Mouse (Mus musculus) forebrain, embryonic 11.5 days (tissue): Measurements from ENCODE around the gene Fbxl12. TPM values are rescaled to one million over a fixed set of nuclear protein-coding genes. Genes with fewer than 3 reads are reported as not detected.

ENCODE experiments used
- ATAC-seq: fragments of 200-750 bp; cut with Nextera tagmentation; replicated peaks from 2 replicates; pipeline ENCODE4 v1.8.0; 2017; ENCODE audit warnings: moderate TSS enrichment; ENCODE audit not compliant: low FRiP score
- DNase-seq: peaks from one replicate; pipeline ENCODE4 v3.0.0-alpha.2; 2017; ENCODE audit warnings: low spot score
- H3K27ac ChIP-seq: fragments of 300-500 bp; sonication (generic); 2 replicates; pipeline ENCODE4 v1.5.1; 2014; ENCODE audit warnings: low read depth, low read length
- H3K27me3 ChIP-seq: fragments of 300-500 bp; sonication (generic); 2 replicates; pipeline ENCODE4 v1.6.1; 2014; ENCODE audit warnings: mild to moderate bottlenecking, low read length, mixed read lengths; ENCODE audit not compliant: control insufficient read depth, insufficient read depth
- H3K36me3 ChIP-seq: fragments of 300-500 bp; sonication (generic); 2 replicates; pipeline ENCODE4 v1.6.1; 2014; ENCODE audit warnings: mild to moderate bottlenecking, low read length, moderate library complexity, mixed read lengths; ENCODE audit not compliant: control insufficient read depth, insufficient read depth
- H3K4me1 ChIP-seq: fragments of 300-500 bp; sonication (generic); replicated peaks from 2 replicates; pipeline ENCODE4 v1.6.1; 2014; ENCODE audit warnings: low read length, mixed read lengths; ENCODE audit not compliant: control insufficient read depth, insufficient read depth
- H3K4me2 ChIP-seq: fragments of 300-500 bp; sonication (generic); 2 replicates; pipeline ENCODE4 v1.6.1; 2014; ENCODE audit warnings: low read depth, mild to moderate bottlenecking, low read length, moderate library complexity, mixed read lengths; ENCODE audit not compliant: severe bottlenecking
- H3K4me3 ChIP-seq: fragments of 300-500 bp; sonication (generic); 2 replicates; pipeline ENCODE4 v1.5.1; 2014; ENCODE audit warnings: low read depth, low read length
- H3K9ac ChIP-seq: fragments of 300-500 bp; sonication (generic); 2 replicates; pipeline ENCODE4 v1.6.1; 2014; ENCODE audit warnings: low read length
- H3K9me3 ChIP-seq: fragments of 300-500 bp; sonication (generic); 2 replicates; pipeline ENCODE4 v1.6.1; 2016; ENCODE audit warnings: low read length, mixed read lengths; ENCODE audit not compliant: control insufficient read depth
- WGBS: fragments of 180-500 bp; shearing (Covaris S2); extraction: QIAGEN DNeasy Blood & Tissue Kit; methylation state at CpG from one replicate; pipeline ENCODE4 v1.1.7; 2014; 5-methylcytosine and 5-hydroxymethylcytosine counted together
- polyA plus RNA-seq: library from polyadenylated mRNA; unstranded; fragments of >200 nt; fragmentation: Nextera tagmentation; extraction: Ambion mirVana; gene quantifications from 2 replicates; pipeline ENCODE4 v1.2.1, GENCODE M21; 2014

Fbxl12 gene
- polyA plus RNA-seq, 1 experiment from 2014 or later, result 13.1 TPM

GRCm38 (mm10) chr9:20643781-20644180 is 786 bp downstream of the Fbxl12 start:
- Histone ChIP-seq H3K27me3 (no peaks in the 10 kb centered on the region), H3K9ac (peak overlapping the region; percentile 75), H3K4me1 (peaks cover 8% of the 10 kb centered on the region), H3K4me2 (peak overlapping the region; percentile 94), H3K4me3 (peak overlapping the region; percentile 86), H3K27ac (no peak overlapping the region), H3K36me3 (peaks cover 2% of the 10 kb centered on the region; the same call in 1 of the 2 replicates), H3K9me3 (no peaks in the 10 kb centered on the region)
- ATAC-seq (no peak), DNase-seq (no peak)
- 16% methylated on average over 13 of the region's 13 CpGs for WGBS

- Histone ChIP-seq H3K9ac (peak overlapping the region; percentile 43), H3K4me3 (peak overlapping the region; percentile 86), H3K27me3 (no peaks in the 10 kb centered on the region), H3K9me3 (no peaks in the 10 kb centered on the region), H3K36me3 (peaks cover 2% of the 10 kb centered on the region; the same call in 1 of the 2 replicates), H3K4me2 (peak overlapping the region; percentile 94), H3K4me1 (peaks cover 8% of the 10 kb centered on the region), H3K27ac (peak overlapping the region; percentile 83)
- DNase-seq (peak; percentile 89), ATAC-seq (peak; percentile 88)
- WGBS, result under 1% methylated on average over 30 of the region's 30 CpGs
Measured at GRCm38 (mm10) chr9:20642896-20643466, 1.6 kb downstream of the Fbxl12 start.

- Histone ChIP-seq H3K9ac (peak within 1 kb of the TSS; percentile 77), H3K4me1 (peaks cover 8% of the 10 kb centered on the region), H3K27me3 (no peaks in the 10 kb centered on the region), H3K4me2 (peak within 1 kb of the TSS; percentile 94), H3K4me3 (peak within 1 kb of the TSS; percentile 86), H3K27ac (peak within 1 kb of the TSS; percentile 83), H3K36me3 (peaks cover 2% of the 10 kb centered on the region; the same call in 1 of the 2 replicates), H3K9me3 (no peaks in the 10 kb centered on the region)
- DNase-seq (peak; percentile 95), ATAC-seq (peak; percentile 90)
- WGBS, result under 1% methylated on average over 51 of the region's 51 CpGs
Measured at GRCm38 (mm10) chr9:20642101-20642895, 2.3 kb downstream of the Fbxl12 start, which contains the start of gene Ubl5. TSS of gene Ubl5 (plus strand) at chr9:20642878.

- Histone ChIP-seq H3K4me2 (peak overlapping the region; percentile 94), H3K4me3 (peak overlapping the region; percentile 86), H3K9me3 (no peaks in the 10 kb centered on the region), H3K9ac (peak overlapping the region; percentile 77), H3K36me3 (peaks cover under 1% of the 10 kb centered on the region; the same call in 1 of the 2 replicates), H3K4me1 (peaks cover 8% of the 10 kb centered on the region), H3K27ac (no peak overlapping the region), H3K27me3 (no peaks in the 10 kb centered on the region)
- DNase-seq (peak; percentile 44), ATAC-seq (no peak)
- WGBS, result 39% methylated on average over 6 of the region's 6 CpGs
Measured at GRCm38 (mm10) chr9:20641501-20641900, 3.1 kb downstream of the Fbxl12 start.

- H3K4me2 ChIP-seq, result no peak overlapping the region
- H3K27ac ChIP-seq, result no peak overlapping the region
- peaks cover 8% of the 10 kb centered on the region for H3K4me1 ChIP-seq
- H3K9ac ChIP-seq, result no peak overlapping the region
- no peaks in the 10 kb centered on the region for H3K27me3 ChIP-seq
- no peaks in the 10 kb centered on the region for H3K9me3 ChIP-seq
- no peak for ATAC-seq
- H3K4me3 ChIP-seq, result no peak overlapping the region
- no peaks in the 10 kb centered on the region; the same call in 1 of the 2 replicates for H3K36me3 ChIP-seq
- WGBS, result 93% methylated on average over 4 of the region's 4 CpGs
- peak; percentile 4 for DNase-seq
Measured at GRCm38 (mm10) chr9:20639486-20639885, 5.1 kb downstream of the Fbxl12 start.

- ATAC-seq (no peak), DNase-seq (peak; percentile 47)
- Histone ChIP-seq H3K9ac (no peak overlapping the region), H3K9me3 (no peaks in the 10 kb centered on the region), H3K4me2 (no peak overlapping the region), H3K27ac (no peak overlapping the region), H3K4me1 (peaks cover 8% of the 10 kb centered on the region; the same call in 1 of the 2 replicates), H3K4me3 (no peak overlapping the region), H3K27me3 (no peaks in the 10 kb centered on the region), H3K36me3 (no peaks in the 10 kb centered on the region; the same call in 1 of the 2 replicates)
- 97% methylated on average over 19 of the region's 19 CpGs for WGBS
Measured at GRCm38 (mm10) chr9:20638552-20638951, 6.0 kb downstream of the Fbxl12 start.

- no peak overlapping the region for H3K4me2 ChIP-seq
- peak; percentile 37 for DNase-seq
- ATAC-seq, result no peak
- H3K4me1 ChIP-seq, result peaks cover 6% of the 10 kb centered on the region; the same call in 1 of the 2 replicates
- H3K27ac ChIP-seq, result no peak overlapping the region
- no peaks in the 10 kb centered on the region; the same call in 1 of the 2 replicates for H3K36me3 ChIP-seq
- 85% methylated on average over 2 of the region's 2 CpGs for WGBS
- no peaks in the 10 kb centered on the region for H3K27me3 ChIP-seq
- H3K9me3 ChIP-seq, result no peaks in the 10 kb centered on the region
- H3K4me3 ChIP-seq, result no peak overlapping the region
- no peak overlapping the region for H3K9ac ChIP-seq
Measured at GRCm38 (mm10) chr9:20636790-20637189, 7.8 kb downstream of the Fbxl12 start.

GRCm38 (mm10) chr9:20636256-20636655 is 8.3 kb downstream of the Fbxl12 start:
- no peak overlapping the region for H3K9ac ChIP-seq
- DNase-seq (peak; percentile 50), ATAC-seq (no peak)
- no peak overlapping the region for H3K4me3 ChIP-seq
- no peaks in the 10 kb centered on the region; the same call in 1 of the 2 replicates for H3K36me3 ChIP-seq
- H3K9me3 ChIP-seq, result no peaks in the 10 kb centered on the region
- peaks cover 1% of the 10 kb centered on the region; the same call in 1 of the 2 replicates for H3K4me1 ChIP-seq
- H3K27me3 ChIP-seq, result no peaks in the 10 kb centered on the region
- WGBS, result 82% methylated on average over 3 of the region's 3 CpGs
- no peak overlapping the region for H3K27ac ChIP-seq
- no peak overlapping the region for H3K4me2 ChIP-seq
